Mouse (Mus musculus) gastrocnemius, postnatal 36 days (tissue): ENCODE measurements around the gene 1700086D15Rik. TPM values are rescaled to one million over a fixed set of nuclear protein-coding genes. Genes with fewer than 3 reads are reported as not detected.

Experiments
- DNase-seq, 2 experiments: peaks; one replicate each; pipeline ENCODE4 v3.0.0; 2022
- intact Hi-C: fragments of 180-260 bp; cut with DNase I; formaldehyde crosslinking; loops from one replicate; pipeline ENCODE4 v1.15.1; 2025
- long read RNA-seq, 2 experiments: library from polyadenylated mRNA; stranded (forward); transcript quantifications; one replicate each; pipeline ENCODE4 v2.0.0; 2021
- total RNA-seq, 2 experiments: library from RNA; stranded (reverse); gene quantifications; 2 replicates each; pipeline ENCODE4 v1.2.3; 2021

Gene 1700086D15Rik
- under 1 TPM in 1 of 2 experiments, not detected in 1; 0.25 TPM for total RNA-seq
- long read RNA-seq, experiment 1 = 0 reads
- long read RNA-seq, experiment 2 = 0 reads

DNA sequence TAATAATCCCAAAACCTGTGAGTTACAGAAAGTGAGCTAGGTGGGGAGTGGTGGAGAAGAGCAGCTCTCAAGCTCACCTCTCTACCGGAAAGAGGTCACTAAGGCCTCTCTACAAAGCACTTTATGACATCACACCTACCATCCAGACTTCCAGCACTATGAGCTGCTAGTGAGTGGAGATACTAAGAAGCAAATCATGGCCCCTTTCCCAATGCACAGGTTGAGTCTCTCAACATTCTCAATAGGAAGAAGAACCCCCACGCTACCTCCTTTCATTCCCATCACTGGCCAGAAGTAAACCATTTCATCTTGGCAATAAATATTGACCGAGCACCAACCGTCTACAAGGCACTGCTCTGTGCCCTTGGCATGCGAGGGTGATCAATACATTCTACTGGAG is at the start of gene 1700086D15Rik:
Gene 1700086D15Rik (minus strand): TSS at position 101 of the 400 bp plus-strand sequence.
- no peak for DNase-seq
- intact Hi-C loops = no loop called here

- intact Hi-C loops = no loop called here
- no peak for DNase-seq
These were observed 49.8 kb upstream of the 1700086D15Rik start for GRCm38 (mm10) chr11:65209441-65209840.

DNA sequence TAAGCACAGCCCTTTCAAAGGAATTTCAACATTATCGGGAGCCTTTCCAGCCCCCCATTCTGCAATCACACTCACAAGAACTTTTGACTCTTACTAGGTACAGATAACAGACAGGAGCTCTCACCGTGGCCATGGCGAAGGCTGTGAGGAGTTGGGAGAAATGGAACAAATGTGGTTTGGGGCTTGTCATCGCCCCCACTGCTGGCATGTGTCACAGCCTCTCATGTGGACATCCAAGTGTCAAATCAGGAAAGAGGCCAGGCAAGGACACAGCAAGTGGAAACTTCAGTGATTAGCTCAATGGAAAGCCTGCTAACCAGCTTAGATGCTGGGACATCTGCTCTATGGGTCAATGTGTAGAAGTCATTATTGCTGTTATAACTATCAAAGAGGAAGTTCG is 45.6 kb upstream of the 1700086D15Rik start:
- intact Hi-C loops = no loop called here
- DNase-seq = no peak

DNA sequence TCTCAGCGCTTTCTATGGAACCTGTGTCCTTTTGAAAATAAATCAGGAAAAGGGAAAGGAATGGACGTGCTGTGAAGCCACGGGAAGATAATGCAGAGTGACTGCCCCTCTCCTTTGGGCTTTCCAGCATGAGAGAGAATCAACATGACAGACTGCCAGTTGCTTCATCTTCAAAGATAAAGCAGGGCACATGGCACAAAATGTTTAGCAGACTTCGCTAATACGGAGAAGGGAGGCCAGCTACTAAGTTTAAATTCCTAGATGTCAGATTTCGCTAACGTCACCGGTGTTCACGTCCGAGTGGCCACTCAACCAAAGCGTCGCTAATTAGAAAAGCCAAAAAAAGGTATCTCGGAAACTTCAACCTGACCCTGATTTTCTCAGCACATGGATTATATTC is 45.0 kb upstream of the 1700086D15Rik start:
- no peak for DNase-seq
- intact Hi-C loops = no loop called here

- intact Hi-C loops = no loop called here
- no peak for DNase-seq
These were observed 43.3 kb upstream of the 1700086D15Rik start for GRCm38 (mm10) chr11:65203020-65203419.

GRCm38 (mm10) chr11:65202236-65202635 is 42.5 kb upstream of the 1700086D15Rik start:
- intact Hi-C loops = no loop called here
- no peak for DNase-seq

GRCm38 (mm10) chr11:65198026-65198425 is 38.3 kb upstream of the 1700086D15Rik start:
- intact Hi-C loops = loop anchor here (5.0 kb wide), 1 partner anchor 479 kb away; no protein-coding TSS in a partner anchor
- DNase-seq = no peak

DNA sequence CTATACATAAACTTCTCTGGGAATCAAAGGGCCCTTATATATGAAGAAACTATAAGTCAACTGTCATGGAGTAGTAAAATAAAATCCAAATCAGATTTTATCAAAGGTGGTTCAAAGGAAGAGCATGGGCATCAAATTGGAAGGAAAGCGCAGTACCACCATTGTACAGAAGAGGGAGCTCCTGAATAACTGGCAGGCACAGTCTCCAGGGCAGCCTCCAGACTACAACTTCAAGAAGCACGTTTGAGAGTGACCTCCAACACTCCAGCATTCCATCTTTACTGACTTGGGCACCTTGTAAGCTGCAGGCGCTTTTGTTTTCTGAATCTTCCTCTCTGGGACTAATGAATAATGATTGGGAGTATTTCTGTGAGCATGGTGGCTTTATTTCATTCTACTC is 37.6 kb upstream of the 1700086D15Rik start:
- peak in 1 of 2 experiments; percentile 28 for DNase-seq
- intact Hi-C loops = loop anchor here (5.0 kb wide), 1 partner anchor 480 kb away; no protein-coding TSS in a partner anchor

- no peak for DNase-seq
- intact Hi-C loops = no loop called here
These were observed 27.3 kb upstream of the 1700086D15Rik start for GRCm38 (mm10) chr11:65186974-65187373.

DNA sequence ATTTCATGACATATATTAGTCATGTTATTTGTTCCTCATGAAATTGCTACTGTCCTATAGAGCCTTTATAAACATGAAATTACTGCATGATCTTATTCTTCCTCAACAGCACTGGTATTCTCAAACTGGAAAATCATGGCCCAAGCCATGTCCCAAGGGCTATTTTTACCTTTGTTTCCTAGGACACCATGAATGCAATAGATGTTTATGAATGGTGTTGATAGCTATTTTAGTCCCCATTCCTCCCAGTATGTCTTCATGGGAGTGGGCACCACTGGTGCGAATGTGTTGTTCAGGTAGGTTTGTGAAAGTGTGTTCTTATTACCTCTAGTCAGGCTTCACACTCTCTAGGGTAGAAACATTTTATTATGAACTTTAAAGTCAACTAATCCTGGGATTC is 25.4 kb upstream of the 1700086D15Rik start:
- intact Hi-C loops = no loop called here
- DNase-seq = no peak

GRCm38 (mm10) chr11:65170121-65170750 is 10.5 kb upstream of the 1700086D15Rik start:
- DNase-seq = no peak
- intact Hi-C loops = no loop called here

DNA sequence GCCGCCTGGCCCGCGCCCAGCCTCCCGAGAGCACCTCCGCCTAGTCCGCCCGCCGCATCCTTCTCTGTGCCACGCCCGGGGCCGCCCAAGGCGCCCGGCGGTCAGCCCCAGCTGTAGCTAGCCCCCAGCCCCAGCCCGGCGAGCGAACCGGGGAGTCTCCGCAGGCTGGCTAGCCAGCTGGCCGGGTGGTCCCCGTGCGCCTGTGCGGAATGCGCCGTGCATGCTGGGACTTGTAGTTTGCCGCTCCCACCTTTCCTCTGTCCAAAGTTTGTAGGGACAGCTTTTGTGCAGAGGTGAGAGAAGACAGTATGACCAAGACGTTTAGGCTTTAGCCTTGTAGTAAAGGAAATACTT is 3.1 kb upstream of the 1700086D15Rik start, which contains the start of gene Arhgap44:
Gene Arhgap44 (minus strand): TSS at position 195 of the 354 bp plus-strand sequence.
- intact Hi-C loops = no loop called here
- DNase-seq = peak; percentile 31 to 37

- intact Hi-C loops = no loop called here
These were observed 2.4 kb upstream of the 1700086D15Rik start for GRCm38 (mm10) chr11:65161881-65162766.

DNA sequence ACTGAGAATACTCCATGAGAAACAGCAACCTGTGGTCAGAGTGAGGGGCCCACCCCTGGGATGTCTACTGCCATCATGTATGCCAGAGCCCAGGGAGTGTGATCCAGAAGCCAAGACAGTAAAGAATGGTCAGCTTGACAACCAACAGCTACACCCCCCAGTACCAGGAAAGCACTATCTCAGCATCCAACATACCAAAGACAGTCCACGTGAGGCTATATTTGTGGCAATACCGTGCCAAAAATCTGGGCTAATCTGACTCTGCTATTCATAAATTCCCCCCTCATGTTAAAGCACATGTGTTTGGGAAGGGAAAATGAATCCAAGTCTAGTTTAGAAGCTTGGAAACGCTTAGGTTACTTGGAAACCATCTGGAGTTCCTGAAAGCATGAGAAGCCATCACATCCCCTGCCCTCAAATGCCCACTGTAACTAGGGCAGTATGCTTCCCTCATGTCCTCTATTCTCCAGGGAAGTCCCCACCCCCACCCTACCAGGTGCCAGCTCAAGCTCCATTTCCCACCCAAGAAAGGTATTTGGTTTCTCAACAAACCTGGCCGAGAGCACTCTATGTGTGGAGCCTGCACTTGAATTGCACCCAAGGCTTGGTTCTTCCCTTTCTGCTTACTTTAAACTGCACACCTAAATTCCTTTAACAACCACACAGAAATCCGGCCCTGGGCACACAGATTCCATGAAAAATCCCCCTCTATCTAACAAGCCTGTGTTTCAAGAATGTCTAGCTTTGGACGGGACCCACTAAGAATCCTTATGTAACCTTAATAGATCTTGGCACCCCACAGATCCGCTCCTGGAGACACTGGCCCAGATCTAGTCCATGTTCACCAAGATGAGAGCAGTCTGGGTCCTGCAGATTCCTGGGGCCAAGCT is 1.5 kb upstream of the 1700086D15Rik start:
- intact Hi-C loops = no loop called here
- DNase-seq = no peak

More at GRCm38 (mm10) chr11:65161881-65162766, 2.4 kb upstream of the 1700086D15Rik start:
- DNase-seq = no peak

- intact Hi-C loops = no loop called here
- no peak for DNase-seq
These were observed 1.1 kb downstream of the 1700086D15Rik start for GRCm38 (mm10) chr11:65158658-65158990.

GRCm38 (mm10) chr11:65157966-65158657 is 1.6 kb downstream of the 1700086D15Rik start:
- intact Hi-C loops = no loop called here
- no peak for DNase-seq

DNA sequence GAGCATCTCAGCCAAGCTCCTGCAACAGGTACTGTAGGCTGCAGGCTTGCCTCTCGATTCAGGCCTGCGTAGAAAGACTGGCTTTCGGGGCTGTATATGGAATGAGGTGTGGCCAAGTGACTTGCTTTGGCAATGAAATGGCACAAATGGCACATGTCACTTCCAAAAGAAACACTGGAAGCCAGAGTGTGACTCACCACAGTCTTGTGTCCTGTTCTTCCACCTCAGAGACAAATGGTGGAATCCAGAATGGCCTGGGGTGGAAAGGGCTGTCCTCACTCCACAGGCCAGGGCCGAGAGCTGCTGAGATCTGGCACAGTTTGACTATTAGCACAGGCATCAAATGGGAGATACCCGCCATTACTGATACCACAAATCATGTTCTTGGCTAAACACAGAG is 6.7 kb downstream of the 1700086D15Rik start:
- DNase-seq = no peak
- intact Hi-C loops = no loop called here

DNA sequence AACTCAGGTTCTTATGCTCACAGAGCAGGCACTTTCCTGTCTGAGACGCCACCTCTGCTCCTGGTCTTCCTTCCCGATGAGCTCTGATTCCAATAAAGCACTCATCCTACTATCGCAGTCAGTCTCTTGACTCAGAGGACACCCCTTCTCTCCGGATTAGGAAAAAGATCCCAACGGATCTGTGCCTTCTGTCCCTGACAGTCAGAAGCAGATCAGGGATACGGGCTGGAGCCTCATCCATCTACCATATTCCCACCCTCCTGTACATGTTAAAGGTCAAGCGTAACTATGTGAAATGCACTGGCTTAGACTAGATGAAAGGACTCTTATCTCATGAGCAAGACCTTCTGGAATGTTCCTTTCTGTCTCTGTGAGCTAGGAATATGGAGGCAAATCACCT is 11.2 kb downstream of the 1700086D15Rik start:
- intact Hi-C loops = no loop called here
- DNase-seq = no peak

- intact Hi-C loops = no loop called here
- DNase-seq = no peak
These were observed 16.8 kb downstream of the 1700086D15Rik start for GRCm38 (mm10) chr11:65142838-65143417.

GRCm38 (mm10) chr11:65139030-65139429 is 20.7 kb downstream of the 1700086D15Rik start:
- intact Hi-C loops = no loop called here
- no peak for DNase-seq
